Mouse (Mus musculus): ENCODE measurements around the gene Brca2. TPM values are rescaled to one million over a fixed set of nuclear protein-coding genes. Genes with fewer than 3 reads are reported as not detected.
A peak's percentile ranks its signal among the peaks of the same experiment; 100 is the strongest.
"Not testable (repeated sequence)": the region's sequence is repeated elsewhere in the genome, so short reads cannot be mapped to it uniquely, and the experiment has no call there.

Brca2 gene
- 5.3 and 6.5 TPM in 2 replicates for polyA plus RNA-seq (2015; fragmentation: Nextera tagmentation; extraction: Ambion mirVana)

DNA sequence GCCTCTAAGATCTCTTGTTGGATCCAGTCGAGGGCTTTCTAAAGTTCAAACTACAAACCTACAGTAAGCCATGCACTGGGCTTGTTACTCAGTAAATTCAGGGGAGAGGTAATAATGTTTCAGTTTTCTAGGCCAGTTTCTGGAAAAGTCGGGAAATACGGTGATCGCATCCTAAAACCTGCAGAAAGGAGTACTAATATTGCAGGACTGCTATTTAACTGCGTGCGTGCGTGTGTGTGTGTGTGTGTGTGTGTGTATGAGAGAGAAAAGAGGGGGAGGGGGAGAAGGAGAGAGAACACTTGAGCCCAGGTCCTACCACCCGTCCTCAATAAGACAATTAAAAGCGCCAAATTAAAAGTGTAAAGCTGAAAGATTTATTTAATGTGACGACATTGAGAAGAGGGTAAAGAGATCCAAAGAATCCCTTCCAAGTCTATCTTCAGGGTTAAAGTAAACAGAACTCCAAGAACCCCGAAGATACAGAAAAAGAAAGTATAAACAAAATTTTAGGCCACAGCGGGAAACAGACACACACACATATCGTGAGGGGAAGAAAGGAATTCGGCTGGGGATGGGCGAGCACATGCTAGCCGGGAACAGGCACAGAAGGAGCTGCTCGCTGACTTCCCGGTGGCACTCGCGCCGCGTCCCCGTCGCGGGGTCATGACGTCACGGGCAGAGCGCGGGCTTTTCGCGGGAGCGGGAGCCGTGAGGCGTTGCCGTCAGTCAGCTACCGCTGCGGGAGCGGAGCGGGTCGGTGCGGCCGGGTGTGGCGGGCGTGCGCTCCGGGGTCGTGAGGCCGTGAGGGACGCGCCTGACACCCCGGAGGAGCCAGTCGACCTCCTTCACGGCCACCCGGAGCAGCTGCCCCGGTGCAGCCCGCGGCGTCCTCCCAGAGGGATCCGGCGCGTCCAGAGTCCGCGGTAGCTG lies at the start of gene Brca2:
Brca2 (plus strand) TSS at position 694 of the 930 bp plus-strand sequence.
- WGBS: 5% methylated on average over 50 of the region's 63 CpGs

DNA sequence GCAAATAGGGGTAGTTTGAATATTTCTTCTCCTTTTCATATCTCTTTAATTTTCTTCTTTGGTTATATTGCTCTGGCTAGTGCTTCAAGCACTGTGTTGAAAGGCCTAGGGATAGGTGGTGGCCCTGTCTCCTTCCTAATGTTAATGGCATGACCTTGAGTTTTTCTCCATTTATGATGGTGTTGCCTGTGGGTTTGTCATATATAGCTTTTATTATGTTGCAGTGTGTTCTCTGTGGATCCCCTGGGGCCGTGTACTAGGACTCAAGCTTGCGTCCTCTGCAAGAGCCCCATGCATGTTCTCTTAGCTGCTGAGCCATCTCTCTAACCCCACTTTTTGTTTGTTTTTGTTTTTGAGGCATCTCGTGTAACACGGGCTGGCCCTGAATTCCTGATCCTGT lies 45.1 kb upstream of the Brca2 start:
- TF ChIP-seq EP300 (IDR thresholded peaks at IDR 0.05) (no peak), CTCF (IDR thresholded peaks at IDR 0.05) (no peak)
- ATAC-seq (no peak), DNase-seq (ENCODE audit: low spot score) (no peak)
- H3K4me2 ChIP-seq (replicated peaks; ENCODE audit: low read depth, low read length): no peak overlapping the region
- 60% methylated on average over 4 of the region's 4 CpGs for WGBS
- H3K4me1 ChIP-seq (ENCODE audit: insufficient read depth, low read depth, low read length): no peaks in the 10 kb centered on the region
- H3K36me3 ChIP-seq (ENCODE audit: insufficient read depth, low read length): peaks cover 8% of the 10 kb centered on the region; the same call in 1 of the 2 replicates
- H3K27me3 ChIP-seq (replicated peaks; ENCODE audit: insufficient read depth, low read length): no peaks in the 10 kb centered on the region
- H3K4me3 ChIP-seq (ENCODE audit: low read depth, low read length): no peak overlapping the region
- H3K9me3 ChIP-seq (ENCODE audit: low read length): no peaks in the 10 kb centered on the region
- no peak overlapping the region for H3K27ac ChIP-seq (ENCODE audit: low read length)
- no peak overlapping the region for H3K9ac ChIP-seq (replicated peaks; ENCODE audit: low read depth)

More for the DNA sequence above, at the start of gene Brca2:
- TF ChIP-seq CTCF (IDR thresholded peaks at IDR 0.05): no peak
- no peak for TF ChIP-seq EP300 (IDR thresholded peaks at IDR 0.05)
- peak within 1 kb of the TSS; percentile 89 for H3K4me3 ChIP-seq (ENCODE audit: low read depth, low read length)
- peak within 1 kb of the TSS; percentile 68 for H3K9ac ChIP-seq (replicated peaks; ENCODE audit: low read depth)
- peak; percentile 96 for ATAC-seq
- H3K4me2 ChIP-seq (replicated peaks; ENCODE audit: low read depth, low read length): peak within 1 kb of the TSS; percentile 70
- no peaks in the 10 kb centered on the region for H3K9me3 ChIP-seq (ENCODE audit: low read length)
- peak within 1 kb of the TSS; percentile 51; the same call in 1 of the 2 replicates for H3K27ac ChIP-seq (ENCODE audit: low read length)
- H3K36me3 ChIP-seq (ENCODE audit: insufficient read depth, low read length): no peaks in the 10 kb centered on the region
- no peaks in the 10 kb centered on the region for H3K4me1 ChIP-seq (ENCODE audit: insufficient read depth, low read depth, low read length)
- no peaks in the 10 kb centered on the region for H3K27me3 ChIP-seq (replicated peaks; ENCODE audit: insufficient read depth, low read length)
- DNase-seq (ENCODE audit: low spot score): peak; percentile 91

- Histone ChIP-seq H3K27me3 (replicated peaks; ENCODE audit: insufficient read depth, low read length) (no peaks in the 10 kb centered on the region), H3K36me3 (ENCODE audit: insufficient read depth, low read length) (no peaks in the 10 kb centered on the region), H3K4me3 (ENCODE audit: low read depth, low read length) (no peak overlapping the region), H3K9me3 (ENCODE audit: low read length) (no peaks in the 10 kb centered on the region), H3K4me2 (replicated peaks; ENCODE audit: low read depth, low read length) (no peak overlapping the region), H3K27ac (ENCODE audit: low read length) (no peak overlapping the region), H3K4me1 (ENCODE audit: insufficient read depth, low read depth, low read length) (no peaks in the 10 kb centered on the region), H3K9ac (replicated peaks; ENCODE audit: low read depth) (no peak overlapping the region)
- ATAC-seq (peak; percentile 56), DNase-seq (ENCODE audit: low spot score) (peak; percentile 15)
- WGBS: 50% methylated on average over 4 of the region's 4 CpGs
- TF ChIP-seq CTCF (IDR thresholded peaks at IDR 0.05) (no peak), EP300 (IDR thresholded peaks at IDR 0.05) (peak; percentile 44; the same call in 1 of the 2 replicates)
Measured at GRCm38 (mm10) chr5:150478612-150479011, 43.8 kb upstream of the Brca2 start.

- no peak overlapping the region for H3K9ac ChIP-seq (replicated peaks; ENCODE audit: low read depth)
- H3K4me1 ChIP-seq (ENCODE audit: insufficient read depth, low read depth, low read length): no peaks in the 10 kb centered on the region
- no peak overlapping the region for H3K27ac ChIP-seq (ENCODE audit: low read length)
- no peak overlapping the region for H3K4me3 ChIP-seq (ENCODE audit: low read depth, low read length)
- WGBS: 60% methylated on average over 3 of the region's 3 CpGs
- ATAC-seq (no peak), DNase-seq (ENCODE audit: low spot score) (peak; percentile 77)
- no peaks in the 10 kb centered on the region for H3K9me3 ChIP-seq (ENCODE audit: low read length)
- H3K36me3 ChIP-seq (ENCODE audit: insufficient read depth, low read length): no peaks in the 10 kb centered on the region
- no peaks in the 10 kb centered on the region for H3K27me3 ChIP-seq (replicated peaks; ENCODE audit: insufficient read depth, low read length)
- H3K4me2 ChIP-seq (replicated peaks; ENCODE audit: low read depth, low read length): no peak overlapping the region
- TF ChIP-seq EP300 (IDR thresholded peaks at IDR 0.05) (no peak), CTCF (IDR thresholded peaks at IDR 0.05) (peak; percentile 79)
Measured at GRCm38 (mm10) chr5:150485198-150485597, 37.2 kb upstream of the Brca2 start.

- Histone ChIP-seq H3K27me3 (replicated peaks; ENCODE audit: insufficient read depth, low read length) (no peaks in the 10 kb centered on the region), H3K4me2 (replicated peaks; ENCODE audit: low read depth, low read length) (no peak overlapping the region), H3K9ac (replicated peaks; ENCODE audit: low read depth) (no peak overlapping the region), H3K4me1 (ENCODE audit: insufficient read depth, low read depth, low read length) (no peaks in the 10 kb centered on the region), H3K36me3 (ENCODE audit: insufficient read depth, low read length) (no peaks in the 10 kb centered on the region), H3K9me3 (ENCODE audit: low read length) (no peaks in the 10 kb centered on the region), H3K27ac (ENCODE audit: low read length) (no peak overlapping the region), H3K4me3 (ENCODE audit: low read depth, low read length) (no peak overlapping the region)
- DNase-seq (ENCODE audit: low spot score) (no peak), ATAC-seq (no peak)
- TF ChIP-seq EP300 (IDR thresholded peaks at IDR 0.05) (no peak), CTCF (IDR thresholded peaks at IDR 0.05) (no peak)
- WGBS: 70% methylated on average over 3 of the region's 3 CpGs
Measured at GRCm38 (mm10) chr5:150490285-150490684, 32.1 kb upstream of the Brca2 start.

DNA sequence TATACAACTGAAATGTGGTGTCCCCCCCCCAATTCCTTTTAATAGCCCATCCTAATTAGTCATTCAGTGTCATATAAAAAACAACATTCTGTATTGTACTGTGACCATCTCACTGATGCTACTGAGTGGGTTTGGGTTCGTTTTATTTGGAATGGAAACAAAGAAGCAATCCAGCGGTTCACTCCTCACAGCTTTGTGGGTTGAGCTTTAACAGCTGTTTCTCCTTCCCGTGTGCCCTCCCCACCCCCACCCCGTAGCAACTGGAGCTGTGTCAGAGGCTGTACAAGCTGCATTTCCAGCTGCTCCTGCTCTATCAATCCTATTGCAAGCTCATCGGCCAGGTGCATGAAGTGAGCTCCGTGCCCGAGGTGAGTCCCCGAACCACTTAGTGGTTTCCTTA lies 31.6 kb upstream of the Brca2 start:
- no peaks in the 10 kb centered on the region for H3K4me1 ChIP-seq (ENCODE audit: insufficient read depth, low read depth, low read length)
- no peak overlapping the region for H3K4me3 ChIP-seq (ENCODE audit: low read depth, low read length)
- peak; percentile 24 for DNase-seq (ENCODE audit: low spot score)
- H3K36me3 ChIP-seq (ENCODE audit: insufficient read depth, low read length): no peaks in the 10 kb centered on the region
- no peaks in the 10 kb centered on the region for H3K27me3 ChIP-seq (replicated peaks; ENCODE audit: insufficient read depth, low read length)
- no peak overlapping the region for H3K4me2 ChIP-seq (replicated peaks; ENCODE audit: low read depth, low read length)
- H3K9ac ChIP-seq (replicated peaks; ENCODE audit: low read depth): no peak overlapping the region
- WGBS: 53% methylated on average over 8 of the region's 8 CpGs
- TF ChIP-seq CTCF (IDR thresholded peaks at IDR 0.05) (no peak), EP300 (IDR thresholded peaks at IDR 0.05) (no peak)
- no peak for ATAC-seq
- H3K27ac ChIP-seq (ENCODE audit: low read length): no peak overlapping the region
- H3K9me3 ChIP-seq (ENCODE audit: low read length): no peaks in the 10 kb centered on the region

DNA sequence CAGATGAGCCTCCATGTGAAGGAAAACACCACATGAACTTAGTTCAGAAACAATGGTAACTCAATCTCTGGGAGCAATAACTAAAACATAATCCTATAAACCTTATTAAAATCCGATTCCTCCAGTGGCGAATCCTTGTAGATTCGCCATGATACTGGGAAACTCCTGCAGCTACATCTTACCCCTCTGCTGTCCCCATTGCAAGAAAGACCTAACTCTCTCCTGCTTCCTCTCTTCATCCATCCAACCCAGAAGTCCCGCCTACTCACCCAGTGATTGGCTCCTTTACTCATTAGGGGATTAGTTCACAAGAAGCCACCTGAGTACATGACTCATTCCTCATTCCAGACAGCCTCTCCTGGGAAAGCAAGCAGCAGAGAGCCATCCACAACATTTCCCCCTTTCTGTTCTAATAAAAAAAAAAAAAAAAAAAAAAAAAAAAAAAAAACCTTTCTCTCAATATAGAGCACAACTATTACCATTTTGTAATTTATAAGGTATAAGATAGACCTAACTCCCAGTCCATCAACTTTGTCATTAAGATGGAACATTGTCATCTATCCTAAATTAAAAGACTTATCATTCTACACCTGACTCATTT lies 30.8 kb upstream of the Brca2 start:
- H3K4me1 ChIP-seq (ENCODE audit: insufficient read depth, low read depth, low read length); H3K9me3 ChIP-seq (ENCODE audit: low read length); H3K4me3 ChIP-seq (ENCODE audit: low read depth, low read length); H3K27ac ChIP-seq (ENCODE audit: low read length); H3K4me2 ChIP-seq (replicated peaks; ENCODE audit: low read depth, low read length); H3K9ac ChIP-seq (replicated peaks; ENCODE audit: low read depth); H3K36me3 ChIP-seq (ENCODE audit: insufficient read depth, low read length); DNase-seq (ENCODE audit: low spot score); ATAC-seq; H3K27me3 ChIP-seq (replicated peaks; ENCODE audit: insufficient read depth, low read length): not testable (repeated sequence)
- 89% methylated on average over 4 of the region's 4 CpGs for WGBS

All from lung, postnatal 0 days (tissue).